Mouse (Mus musculus): ENCODE results near the gene Tnp1. TPM values are rescaled to one million over a fixed set of nuclear protein-coding genes. Genes with fewer than 3 reads are reported as not detected.

Tnp1 gene
- total RNA-seq, 2 experiments from 2014 or later = not detected

DNA sequence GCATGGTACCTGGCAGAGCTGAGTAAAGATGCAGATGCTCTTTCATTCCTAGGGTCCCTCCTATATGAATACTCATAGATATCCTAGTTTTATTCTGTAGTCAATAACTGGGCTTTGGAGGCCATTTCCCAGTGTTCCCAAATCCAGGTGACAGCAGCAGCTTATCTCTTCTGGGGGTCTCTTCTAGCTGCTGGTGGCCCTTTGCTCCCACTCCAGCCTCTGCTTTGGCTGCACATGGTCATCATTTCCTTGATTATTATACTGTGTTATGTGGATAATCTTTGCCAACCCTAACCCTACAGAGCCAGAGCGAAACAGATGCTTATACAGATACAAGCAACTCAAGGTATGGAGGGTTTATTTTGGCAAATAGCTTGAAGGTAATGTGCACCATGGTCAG is 8.9 kb downstream of the Tnp1 start:
- no peak for DNase-seq (ENCODE audit: low spot score)

DNA sequence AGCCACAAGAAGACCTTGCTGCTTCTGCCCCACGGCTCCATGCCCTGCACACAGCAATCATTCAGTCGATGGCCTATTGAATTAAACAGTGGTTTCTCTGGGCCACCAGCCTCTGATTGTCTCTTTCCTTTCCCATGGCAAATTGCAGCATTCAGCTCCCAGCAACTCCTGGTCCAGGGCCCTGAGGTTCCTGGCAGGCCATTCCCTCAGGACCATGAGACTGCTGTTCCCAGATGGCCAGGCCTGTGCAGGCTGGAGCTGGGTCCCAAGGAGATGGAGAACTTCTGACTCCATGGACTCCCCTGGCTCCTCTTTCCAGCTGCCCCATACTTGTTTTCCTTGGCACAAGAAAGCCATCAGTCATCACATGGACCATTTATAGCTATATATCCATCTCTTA is 10.8 kb downstream of the Tnp1 start:
- no peak for DNase-seq (ENCODE audit: low spot score)

DNA sequence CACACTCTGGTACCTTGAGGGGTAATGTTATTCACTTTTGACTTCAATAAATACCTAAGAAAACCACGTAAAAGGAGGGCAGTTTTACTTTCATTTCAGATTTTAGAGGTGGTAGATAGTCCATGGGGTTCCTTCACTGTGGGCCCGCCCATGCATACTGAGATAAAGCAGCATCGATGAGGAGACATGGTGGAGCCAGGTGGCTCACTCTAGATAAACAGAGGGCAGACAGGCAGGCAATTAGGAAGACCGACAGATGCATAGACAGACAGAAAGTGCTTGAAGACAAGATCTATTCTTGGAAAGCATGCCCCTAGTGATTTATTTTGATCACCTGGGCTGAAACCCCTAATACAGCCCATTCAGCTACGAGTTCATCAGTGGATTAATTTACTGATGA is 13.1 kb downstream of the Tnp1 start:
- no peak for DNase-seq (ENCODE audit: low spot score)

DNA sequence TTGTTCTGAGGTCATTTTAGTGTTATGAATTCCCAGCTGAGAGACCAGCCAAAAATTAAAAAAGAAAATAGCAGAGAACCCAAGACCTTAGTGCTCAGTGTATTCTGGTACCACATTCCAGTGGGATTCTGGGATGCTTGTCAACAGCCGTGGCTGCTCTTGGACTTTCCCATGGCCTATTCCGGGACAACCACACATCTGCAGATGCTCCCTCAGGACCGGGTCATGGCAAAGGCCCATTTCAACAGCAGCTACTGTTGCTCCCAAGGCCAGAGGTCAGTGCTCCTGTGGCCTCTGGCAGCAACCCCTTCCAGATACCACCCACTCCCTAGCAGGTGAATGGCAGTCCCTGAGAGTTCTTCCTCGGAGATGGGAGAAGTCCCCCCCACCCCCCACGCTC is 13.7 kb downstream of the Tnp1 start:
- DNase-seq (ENCODE audit: low spot score) = peak; percentile 46

DNA sequence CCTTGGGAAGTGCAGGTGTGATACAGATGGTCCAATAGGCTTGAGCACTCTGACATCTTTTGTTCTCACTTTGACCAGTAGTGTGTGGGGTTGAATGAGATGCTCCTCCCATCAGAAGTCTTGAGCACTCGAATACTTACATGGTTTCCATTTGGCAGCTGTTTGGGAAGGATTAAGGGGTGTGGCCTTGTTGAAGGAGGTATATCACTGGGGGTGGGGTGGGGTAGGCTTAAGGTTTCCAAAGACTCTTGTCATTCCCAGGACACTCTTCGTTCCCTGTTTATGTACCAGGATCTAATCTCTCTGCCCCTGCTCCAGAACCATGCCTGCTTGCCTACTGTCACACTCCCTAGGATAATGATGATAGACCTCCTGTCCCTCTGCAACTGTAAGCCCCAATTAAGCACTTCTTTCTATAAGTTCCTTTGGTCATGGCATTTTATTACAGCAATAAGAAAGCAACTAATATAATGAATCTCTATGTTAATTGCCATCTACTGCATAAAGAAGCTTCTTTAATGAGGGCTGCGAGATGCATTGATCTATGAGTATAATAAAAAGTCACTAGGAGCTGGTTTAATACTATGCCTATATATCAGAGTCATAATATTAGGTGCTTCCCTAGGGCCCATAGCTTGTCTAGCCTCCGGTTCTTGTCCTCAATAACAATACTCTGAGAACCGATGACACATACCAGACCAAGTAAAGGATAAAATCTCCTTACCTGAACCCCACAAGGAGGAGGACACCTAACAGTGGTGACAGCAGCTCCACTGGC is 20.8 kb downstream of the Tnp1 start:
- no peak for DNase-seq (ENCODE audit: low spot score)

DNA sequence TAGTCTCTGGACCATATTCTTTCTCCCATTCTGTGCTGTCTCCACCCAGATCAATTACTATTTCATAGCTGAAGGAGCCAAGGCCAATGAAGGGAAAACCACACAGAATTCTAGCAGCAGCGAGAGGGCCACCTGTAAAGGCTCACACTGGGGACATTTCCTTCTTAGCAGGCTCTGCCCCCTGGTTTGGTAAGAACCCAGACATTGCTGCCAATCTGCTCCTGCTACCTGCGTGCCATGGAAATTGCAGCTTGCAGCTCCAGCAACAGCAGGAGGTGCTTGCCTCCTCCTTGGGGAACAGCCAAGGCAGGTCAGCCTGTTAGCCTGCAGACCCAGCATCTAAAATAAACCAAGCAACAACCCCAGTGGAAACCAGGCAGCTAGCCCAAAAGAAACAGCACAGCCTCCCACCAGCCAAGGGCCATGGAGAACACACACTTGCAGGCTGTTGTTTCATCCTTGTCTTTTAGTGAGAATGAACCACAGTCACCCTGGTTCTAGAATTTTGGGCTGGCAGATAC is 22.7 kb downstream of the Tnp1 start:
- DNase-seq (ENCODE audit: low spot score) = peak; percentile 30

DNA sequence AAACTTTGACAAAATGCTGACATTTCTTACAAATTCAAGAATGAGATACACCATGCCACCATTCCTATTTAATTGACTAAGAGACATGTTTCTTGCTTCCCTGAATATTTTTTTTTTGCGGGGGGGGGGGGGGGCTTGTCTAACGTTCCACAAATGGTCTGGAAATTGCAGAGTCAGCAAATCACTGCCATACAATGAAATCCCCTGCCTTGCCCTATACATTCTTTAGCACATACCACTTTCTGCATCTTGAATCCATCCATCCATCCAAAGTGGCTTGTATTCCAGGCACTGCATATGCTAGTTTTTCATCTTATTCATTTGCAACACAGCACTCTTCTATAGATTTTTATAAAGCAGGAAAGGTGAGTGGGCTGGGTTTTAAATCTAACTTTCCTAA is 23.5 kb downstream of the Tnp1 start:
- no peak for DNase-seq (ENCODE audit: low spot score)

DNA sequence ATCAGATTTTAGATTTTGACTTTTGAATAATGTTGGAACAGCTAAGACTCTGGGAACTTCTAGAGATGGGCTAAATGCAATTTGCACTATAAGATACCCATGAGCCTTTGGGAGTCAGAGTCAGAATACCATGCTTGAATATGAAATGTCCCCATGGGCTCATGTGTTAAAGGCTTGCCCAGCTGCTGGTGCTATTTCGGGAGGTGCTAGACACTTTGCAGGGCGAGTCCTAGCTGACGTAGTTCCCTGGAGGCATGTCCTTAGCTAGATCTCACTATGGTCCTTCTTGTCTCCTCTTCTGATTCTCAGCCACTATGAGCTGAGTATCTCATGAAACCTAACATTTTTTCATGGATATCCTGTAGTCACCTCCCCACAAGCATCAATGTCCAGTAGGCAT is 26.8 kb downstream of the Tnp1 start:
- peak; percentile 55 for DNase-seq (ENCODE audit: low spot score)

DNA sequence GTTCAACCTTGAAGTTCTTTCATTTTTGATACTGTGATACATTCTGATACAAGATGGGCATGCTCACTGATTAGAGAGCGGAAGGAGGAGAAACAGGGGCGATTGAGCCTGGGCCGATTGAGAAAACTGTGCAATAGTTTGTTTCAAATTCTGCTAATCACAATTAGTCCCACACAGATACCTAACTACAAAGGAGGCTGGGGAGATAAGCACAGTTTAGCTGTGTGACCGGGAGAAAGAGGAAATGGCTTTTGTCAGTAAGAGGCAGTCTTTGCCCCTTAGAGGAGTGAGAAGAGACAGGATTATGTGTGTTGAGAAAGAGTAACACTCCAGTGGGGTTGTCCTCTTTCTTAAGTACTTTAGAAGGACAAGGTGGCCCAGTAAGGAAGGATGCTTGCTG is 29.0 kb downstream of the Tnp1 start:
- DNase-seq (ENCODE audit: low spot score) = no peak

DNA sequence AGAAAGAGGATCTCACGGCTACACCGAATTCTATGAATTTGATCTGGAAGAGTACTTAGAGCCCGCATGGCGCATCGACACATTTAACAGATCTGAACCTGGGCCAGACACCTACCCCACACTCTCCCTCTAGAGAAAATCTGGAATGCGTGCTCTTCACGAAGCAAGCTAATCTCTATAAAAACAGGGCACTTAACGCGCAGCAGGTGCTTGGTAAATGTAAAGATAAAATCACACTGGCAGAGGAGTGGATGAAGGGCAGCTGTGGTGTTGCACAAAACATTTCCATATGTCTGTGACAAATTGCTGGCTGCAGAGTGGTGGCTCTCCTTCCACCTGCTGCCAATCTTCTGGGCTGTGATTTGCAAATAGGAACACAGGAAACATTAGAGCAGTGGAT is 36.8 kb downstream of the Tnp1 start:
- DNase-seq (ENCODE audit: low spot score) = no peak

DNA sequence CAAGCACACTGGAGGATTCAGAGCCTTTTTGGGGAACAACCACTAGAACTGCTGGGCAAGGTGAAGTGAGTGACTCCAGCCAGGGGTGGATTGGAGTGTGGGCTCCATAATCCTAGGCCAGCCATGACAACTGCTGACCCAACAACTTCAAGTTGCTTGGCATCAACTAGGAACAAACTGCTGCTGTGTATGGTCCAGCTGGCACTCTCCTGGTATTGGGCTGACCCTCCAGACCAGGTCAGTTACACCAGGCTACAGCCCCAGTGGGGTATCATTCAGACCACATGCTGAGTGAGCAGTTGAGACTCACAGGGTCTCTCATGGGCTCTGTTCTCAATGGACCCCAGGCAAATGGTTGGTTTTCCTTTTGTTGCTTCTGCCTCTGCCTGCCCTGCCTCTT is 41.5 kb downstream of the Tnp1 start:
- DNase-seq (ENCODE audit: low spot score) = peak; percentile 69

DNA sequence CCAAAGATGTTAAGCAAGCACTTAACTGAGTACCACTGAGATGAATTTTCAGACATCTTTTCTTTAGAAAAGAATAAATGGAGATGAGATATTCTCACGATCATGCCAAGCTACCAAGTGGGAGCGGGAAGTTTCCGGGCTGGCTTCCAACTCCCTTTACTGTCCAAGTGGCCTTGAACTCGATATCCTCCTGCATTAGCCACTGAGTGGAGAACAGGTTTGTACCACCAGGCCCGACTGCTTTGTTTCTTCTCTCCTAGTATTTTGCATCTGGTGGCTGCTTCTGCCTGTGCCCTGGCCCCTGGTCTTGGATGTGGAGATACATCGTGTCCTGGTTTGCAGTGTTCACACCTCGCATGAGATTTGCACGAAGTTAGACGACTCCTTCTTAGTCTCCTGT is 45.2 kb downstream of the Tnp1 start:
- no peak for DNase-seq (ENCODE audit: low spot score)

DNA sequence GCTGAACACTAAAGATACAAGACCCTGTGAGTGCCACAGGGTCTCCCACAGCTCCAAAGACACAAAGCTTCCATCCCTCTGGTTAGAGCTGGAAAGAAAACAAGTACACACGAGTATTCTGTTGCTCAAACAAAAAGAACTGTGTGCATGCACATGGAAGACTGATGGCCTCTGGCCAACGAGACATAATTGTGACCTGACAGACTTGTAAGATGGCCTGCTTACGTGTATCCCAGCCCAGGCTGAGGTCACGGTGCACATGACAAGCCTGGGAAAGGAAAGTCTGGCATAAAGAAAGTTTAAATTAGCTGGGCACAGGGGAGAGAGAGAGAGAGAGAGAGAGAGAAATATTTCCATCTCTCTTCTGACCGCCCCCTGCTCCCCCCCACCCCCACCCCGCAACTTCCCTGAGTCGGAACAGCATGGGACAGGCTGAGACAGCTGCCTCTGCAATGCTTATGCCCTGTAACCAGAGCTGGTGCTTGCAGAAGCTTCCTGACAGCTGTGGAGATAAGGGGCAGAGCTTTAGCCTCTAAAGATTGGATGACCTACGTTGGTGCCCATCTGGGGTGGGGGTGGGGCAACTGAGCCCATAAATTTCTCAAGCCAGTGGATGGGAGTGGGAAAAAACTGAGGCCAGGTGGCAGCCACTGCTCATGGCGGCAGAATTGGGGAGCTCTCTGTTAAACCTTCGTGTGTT is 46.4 kb downstream of the Tnp1 start:
- no peak for DNase-seq (ENCODE audit: low spot score)

DNA sequence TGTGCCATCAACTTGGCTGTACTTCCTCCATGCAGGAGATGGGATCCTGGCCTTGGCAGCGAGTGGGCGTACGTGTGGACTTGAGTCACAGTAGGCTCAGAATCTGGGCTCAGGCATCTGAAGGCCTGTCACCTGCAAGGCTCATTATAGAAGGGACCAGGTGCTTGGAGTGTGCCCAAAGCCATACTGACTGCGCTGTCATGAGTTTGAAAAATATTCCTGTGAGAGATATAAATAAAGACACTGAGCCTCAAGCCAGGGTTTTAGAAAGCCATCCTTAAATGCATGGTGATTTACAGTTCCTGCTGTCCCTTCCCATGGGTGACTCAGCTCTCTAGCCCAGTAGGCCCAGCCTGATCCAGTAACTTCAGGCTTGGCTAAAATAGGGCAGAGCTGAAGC is 49.3 kb downstream of the Tnp1 start:
- peak; percentile 91 for DNase-seq (ENCODE audit: low spot score)

Other genes with a start within 250 kb of the Tnp1 start
- under 1 TPM; 0.28 to 0.62 TPM for gene Igfbp2, start 191.4 kb downstream of the Tnp1 start, total RNA-seq (2021)
- gene Igfbp5, start 141.0 kb downstream of the Tnp1 start, total RNA-seq (2021) = 100 to 1,000 TPM; 189 to 235 TPM

Measured in gastrocnemius, adult 18-20 months (tissue).